Mouse (Mus musculus): ENCODE measurements at regions not wholly inside any gene's neighbourhood (a gene's known extent, or its start where the extent isn't known, plus 50 kb on each side); places are given as distances from the start of the nearest gene placed in this dataset.
A peak's percentile ranks its signal among the peaks of the same experiment; 100 is the strongest.
"Not testable (repeated sequence)": the region's sequence is repeated elsewhere in the genome, so short reads cannot be mapped to it uniquely, and the experiment has no call there.

DNA sequence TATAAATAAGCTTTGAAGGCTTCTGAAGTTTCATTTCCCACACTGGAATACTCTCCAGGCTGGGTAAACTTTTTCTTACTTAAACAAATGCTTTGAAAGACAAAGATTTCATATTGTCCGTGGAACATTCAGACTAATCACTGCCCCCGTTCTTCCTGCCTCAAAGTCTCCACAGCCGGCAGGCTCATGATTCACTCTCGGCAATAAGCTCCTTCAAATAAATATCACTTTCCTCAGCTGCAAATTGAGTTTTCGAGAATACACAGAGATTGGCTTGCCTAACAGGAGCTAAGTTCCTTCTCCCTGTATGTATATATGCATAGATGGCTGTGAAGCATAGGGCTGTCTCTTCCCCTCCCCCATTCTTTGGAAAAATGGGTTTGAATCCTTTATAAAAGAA, 249.2 kb upstream of the Tmpo start:
- Histone ChIP-seq H3K27ac (replicated peaks; ENCODE audit: low read depth, low read length) (no peak overlapping the region), H3K9me3 (ENCODE audit: control insufficient read depth, low read length) (no peaks in the 10 kb centered on the region), H3K4me3 (ENCODE audit: low read depth, low read length) (no peak overlapping the region), H3K36me3 (ENCODE audit: control insufficient read depth, insufficient read depth, low read length) (no peaks in the 10 kb centered on the region), H3K9ac (ENCODE audit: low read length) (no peak overlapping the region), H3K4me2 (ENCODE audit: low read depth, severe bottlenecking) (no peak overlapping the region), H3K4me1 (ENCODE audit: control insufficient read depth, insufficient read depth, low read length) (peaks cover under 1% of the 10 kb centered on the region; the same call in 1 of the 2 replicates), H3K27me3 (ENCODE audit: control insufficient read depth, insufficient read depth, low read length) (no peaks in the 10 kb centered on the region)
- DNase-seq (ENCODE audit: low spot score) (no peak), ATAC-seq (ENCODE audit: insufficient number of reproducible peaks, low FRiP score, low TSS enrichment, low read depth) (no peak)
- 66% methylated on average over 5 of the region's 5 CpGs for WGBS

- H3K27ac ChIP-seq (replicated peaks; ENCODE audit: low read depth, low read length), result no peak overlapping the region
- DNase-seq (ENCODE audit: low spot score) (no peak), ATAC-seq (ENCODE audit: insufficient number of reproducible peaks, low FRiP score, low TSS enrichment, low read depth) (no peak)
- H3K9ac ChIP-seq (ENCODE audit: low read length), result no peak overlapping the region
- 84% methylated on average over 3 of the region's 3 CpGs for WGBS
- H3K9me3 ChIP-seq (ENCODE audit: control insufficient read depth, low read length), result no peaks in the 10 kb centered on the region
- H3K4me2 ChIP-seq (ENCODE audit: low read depth, severe bottlenecking), result no peak overlapping the region
- no peaks in the 10 kb centered on the region for H3K27me3 ChIP-seq (ENCODE audit: control insufficient read depth, insufficient read depth, low read length)
- no peak overlapping the region for H3K4me3 ChIP-seq (ENCODE audit: low read depth, low read length)
- no peaks in the 10 kb centered on the region for H3K4me1 ChIP-seq (ENCODE audit: control insufficient read depth, insufficient read depth, low read length)
- no peaks in the 10 kb centered on the region for H3K36me3 ChIP-seq (ENCODE audit: control insufficient read depth, insufficient read depth, low read length)
Observed at GRCm38 (mm10) chr10:91426584-91426983, 245.5 kb upstream of the Tmpo start.

GRCm38 (mm10) chr10:91425625-91426385, 244.7 kb upstream of the Tmpo start:
- WGBS, result 86% methylated on average over 7 of the region's 7 CpGs

DNA sequence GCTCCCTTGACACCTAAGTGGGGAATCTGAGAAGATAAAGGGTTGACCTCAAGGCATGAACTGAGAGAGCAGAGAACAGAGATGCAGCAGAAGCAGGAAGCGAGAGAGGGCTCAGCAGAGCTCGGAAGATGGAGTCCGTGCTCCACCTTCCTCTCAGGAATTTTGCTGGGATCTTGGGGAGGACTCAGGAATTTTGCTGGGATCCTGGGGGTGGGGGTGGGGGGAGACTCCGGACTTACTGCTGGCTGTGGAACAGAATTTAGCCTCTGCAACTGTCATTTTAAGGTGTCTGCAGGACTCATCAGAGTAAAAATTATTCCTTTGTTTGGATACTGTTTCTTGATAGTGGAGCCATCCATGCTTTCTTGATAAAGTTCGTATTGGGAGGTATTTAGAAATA, 243.7 kb upstream of the Tmpo start:
- Histone ChIP-seq H3K4me1 (ENCODE audit: control insufficient read depth, insufficient read depth, low read length) (no peaks in the 10 kb centered on the region), H3K9ac (ENCODE audit: low read length) (no peak overlapping the region), H3K36me3 (ENCODE audit: control insufficient read depth, insufficient read depth, low read length) (no peaks in the 10 kb centered on the region), H3K27ac (replicated peaks; ENCODE audit: low read depth, low read length) (no peak overlapping the region), H3K27me3 (ENCODE audit: control insufficient read depth, insufficient read depth, low read length) (no peaks in the 10 kb centered on the region), H3K4me3 (ENCODE audit: low read depth, low read length) (no peak overlapping the region), H3K9me3 (ENCODE audit: control insufficient read depth, low read length) (no peaks in the 10 kb centered on the region), H3K4me2 (ENCODE audit: low read depth, severe bottlenecking) (no peak overlapping the region)
- ATAC-seq (ENCODE audit: insufficient number of reproducible peaks, low FRiP score, low TSS enrichment, low read depth) (no peak), DNase-seq (ENCODE audit: low spot score) (no peak)
- whole genome bisulfite sequencing, result 62% methylated on average over 5 of the region's 5 CpGs

More at GRCm38 (mm10) chr10:91425625-91426385, 244.7 kb upstream of the Tmpo start:
- not testable (repeated sequence) for H3K27ac ChIP-seq (replicated peaks; ENCODE audit: low read depth, low read length); H3K4me3 ChIP-seq (ENCODE audit: low read depth, low read length); H3K9me3 ChIP-seq (ENCODE audit: control insufficient read depth, low read length); H3K4me1 ChIP-seq (ENCODE audit: control insufficient read depth, insufficient read depth, low read length); H3K27me3 ChIP-seq (ENCODE audit: control insufficient read depth, insufficient read depth, low read length); ATAC-seq (ENCODE audit: insufficient number of reproducible peaks, low FRiP score, low TSS enrichment, low read depth); H3K4me2 ChIP-seq (ENCODE audit: low read depth, severe bottlenecking); H3K36me3 ChIP-seq (ENCODE audit: control insufficient read depth, insufficient read depth, low read length); H3K9ac ChIP-seq (ENCODE audit: low read length); DNase-seq (ENCODE audit: low spot score)

GRCm38 (mm10) chr10:91387255-91387654, 206.1 kb upstream of the Tmpo start:
- WGBS, result 81% methylated on average over 3 of the region's 3 CpGs

DNA sequence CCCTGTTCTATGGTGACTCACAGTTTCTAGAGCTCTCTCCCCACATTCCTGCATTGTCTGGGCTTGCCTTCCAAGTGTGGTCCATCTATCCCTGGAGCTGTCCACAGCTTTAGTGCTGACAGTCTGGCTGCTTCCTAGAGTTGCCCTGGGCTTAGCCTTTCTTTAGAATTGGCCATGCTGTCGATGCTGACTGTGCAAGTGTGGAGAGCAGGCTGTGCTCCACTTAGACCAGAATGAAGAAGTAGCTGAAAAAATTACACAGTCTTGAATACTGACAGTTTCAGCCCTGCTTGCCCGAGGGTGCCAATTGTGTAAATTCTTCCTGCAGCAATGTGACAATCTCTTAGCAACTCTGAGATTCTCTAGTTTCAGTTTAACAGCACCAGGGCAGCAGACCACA, 203.3 kb upstream of the Tmpo start:
- H3K4me2 ChIP-seq (ENCODE audit: low read depth, severe bottlenecking), result no peak overlapping the region
- H3K4me3 ChIP-seq (ENCODE audit: low read depth, low read length), result no peak overlapping the region
- H3K27me3 ChIP-seq (ENCODE audit: control insufficient read depth, insufficient read depth, low read length), result no peaks in the 10 kb centered on the region
- H3K27ac ChIP-seq (replicated peaks; ENCODE audit: low read depth, low read length), result no peak overlapping the region
- DNase-seq (ENCODE audit: low spot score) (peak; percentile 80), ATAC-seq (ENCODE audit: insufficient number of reproducible peaks, low FRiP score, low TSS enrichment, low read depth) (no peak)
- H3K9me3 ChIP-seq (ENCODE audit: control insufficient read depth, low read length), result no peaks in the 10 kb centered on the region
- no peaks in the 10 kb centered on the region for H3K4me1 ChIP-seq (ENCODE audit: control insufficient read depth, insufficient read depth, low read length)
- H3K36me3 ChIP-seq (ENCODE audit: control insufficient read depth, insufficient read depth, low read length), result no peaks in the 10 kb centered on the region
- H3K9ac ChIP-seq (ENCODE audit: low read length), result no peak overlapping the region
- 58% methylated on average over 2 of the region's 2 CpGs for WGBS

More at GRCm38 (mm10) chr10:91387255-91387654, 206.1 kb upstream of the Tmpo start:
- Histone ChIP-seq H3K4me1 (ENCODE audit: control insufficient read depth, insufficient read depth, low read length) (no peaks in the 10 kb centered on the region), H3K27ac (replicated peaks; ENCODE audit: low read depth, low read length) (no peak overlapping the region), H3K27me3 (ENCODE audit: control insufficient read depth, insufficient read depth, low read length) (no peaks in the 10 kb centered on the region), H3K4me3 (ENCODE audit: low read depth, low read length) (no peak overlapping the region), H3K36me3 (ENCODE audit: control insufficient read depth, insufficient read depth, low read length) (no peaks in the 10 kb centered on the region), H3K9me3 (ENCODE audit: control insufficient read depth, low read length) (no peaks in the 10 kb centered on the region), H3K9ac (ENCODE audit: low read length) (no peak overlapping the region), H3K4me2 (ENCODE audit: low read depth, severe bottlenecking) (no peak overlapping the region)
- DNase-seq (ENCODE audit: low spot score) (no peak), ATAC-seq (ENCODE audit: insufficient number of reproducible peaks, low FRiP score, low TSS enrichment, low read depth) (no peak)

- WGBS, result 93% methylated on average over 3 of the region's 3 CpGs
- H3K36me3 ChIP-seq (ENCODE audit: control insufficient read depth, insufficient read depth, low read length), result no peaks in the 10 kb centered on the region
- H3K9me3 ChIP-seq (ENCODE audit: control insufficient read depth, low read length), result no peaks in the 10 kb centered on the region
- H3K4me2 ChIP-seq (ENCODE audit: low read depth, severe bottlenecking), result no peak overlapping the region
- DNase-seq (ENCODE audit: low spot score) (no peak), ATAC-seq (ENCODE audit: insufficient number of reproducible peaks, low FRiP score, low TSS enrichment, low read depth) (no peak)
- no peaks in the 10 kb centered on the region for H3K27me3 ChIP-seq (ENCODE audit: control insufficient read depth, insufficient read depth, low read length)
- no peak overlapping the region for H3K4me3 ChIP-seq (ENCODE audit: low read depth, low read length)
- H3K9ac ChIP-seq (ENCODE audit: low read length), result no peak overlapping the region
- no peaks in the 10 kb centered on the region for H3K4me1 ChIP-seq (ENCODE audit: control insufficient read depth, insufficient read depth, low read length)
- H3K27ac ChIP-seq (replicated peaks; ENCODE audit: low read depth, low read length), result no peak overlapping the region
Observed at GRCm38 (mm10) chr10:91376683-91377082, 195.6 kb upstream of the Tmpo start.

GRCm38 (mm10) chr10:91367488-91367887, 186.4 kb upstream of the Tmpo start:
- Histone ChIP-seq H3K9me3 (ENCODE audit: control insufficient read depth, low read length) (no peaks in the 10 kb centered on the region), H3K36me3 (ENCODE audit: control insufficient read depth, insufficient read depth, low read length) (no peaks in the 10 kb centered on the region), H3K4me3 (ENCODE audit: low read depth, low read length) (no peak overlapping the region), H3K27ac (replicated peaks; ENCODE audit: low read depth, low read length) (no peak overlapping the region), H3K4me2 (ENCODE audit: low read depth, severe bottlenecking) (no peak overlapping the region), H3K4me1 (ENCODE audit: control insufficient read depth, insufficient read depth, low read length) (no peaks in the 10 kb centered on the region), H3K27me3 (ENCODE audit: control insufficient read depth, insufficient read depth, low read length) (no peaks in the 10 kb centered on the region), H3K9ac (ENCODE audit: low read length) (no peak overlapping the region)
- WGBS, result 100% methylated on average over 1 of the region's 1 CpGs
- DNase-seq (ENCODE audit: low spot score) (no peak), ATAC-seq (ENCODE audit: insufficient number of reproducible peaks, low FRiP score, low TSS enrichment, low read depth) (no peak)

GRCm38 (mm10) chr10:91362587-91362986, 181.5 kb upstream of the Tmpo start:
- WGBS, result 60% methylated on average over 3 of the region's 3 CpGs
- DNase-seq (ENCODE audit: low spot score) (no peak), ATAC-seq (ENCODE audit: insufficient number of reproducible peaks, low FRiP score, low TSS enrichment, low read depth) (no peak)
- H3K9me3 ChIP-seq (ENCODE audit: control insufficient read depth, low read length), result no peaks in the 10 kb centered on the region
- no peaks in the 10 kb centered on the region for H3K36me3 ChIP-seq (ENCODE audit: control insufficient read depth, insufficient read depth, low read length)
- H3K4me1 ChIP-seq (ENCODE audit: control insufficient read depth, insufficient read depth, low read length), result no peaks in the 10 kb centered on the region
- H3K27me3 ChIP-seq (ENCODE audit: control insufficient read depth, insufficient read depth, low read length), result no peaks in the 10 kb centered on the region
- no peak overlapping the region for H3K4me2 ChIP-seq (ENCODE audit: low read depth, severe bottlenecking)
- no peak overlapping the region for H3K27ac ChIP-seq (replicated peaks; ENCODE audit: low read depth, low read length)
- H3K9ac ChIP-seq (ENCODE audit: low read length), result no peak overlapping the region
- no peak overlapping the region for H3K4me3 ChIP-seq (ENCODE audit: low read depth, low read length)
